Mouse (Mus musculus): ENCODE measurements around the gene Pcsk2. TPM values are rescaled to one million over a fixed set of nuclear protein-coding genes. Genes with fewer than 3 reads are reported as not detected.

Pcsk2 gene
- polyA plus RNA-seq (2017; shearing (Covaris generic)) = not detected

GRCm38 (mm10) chr2:143545758-143546246 lies at the start of gene Pcsk2:
Gene Pcsk2 (plus strand): TSS chr2:143546156.

GRCm38 (mm10) chr2:143862484-143863231 lies 316.7 kb downstream of the Pcsk2 start, which contains the start of gene Bfsp1:
Gene Bfsp1 (minus strand): TSS chr2:143863173.

